ENCODE assay signal across 13 mouse cellular contexts in genomic region chr8:88793746-88794614, GRCm38 (mm10).
DNase-seq lines count a peak whose midpoint lies in the region; ATAC-seq and TF ChIP-seq lines count a peak whose summit lies in the region.
"Had no signal": no experiment of that assay in that cellular context is flagged by ENCODE, and none has a peak within 500 bp of the region (broad histone marks: within the 10 kb centered on the region; RNA-seq: fewer than 3 reads in every experiment).

No protein-coding gene starts in this region.

- no peak for TF ChIP-seq POLR2A in cerebellum, adult 2 months (IDR thresholded peaks at IDR 0.05; ENCODE audit: borderline replicate concordance, insufficient read depth, low read length)
- no peak for TF ChIP-seq POLR2A in lung, adult 2 months (IDR thresholded peaks at IDR 0.05; ENCODE audit: borderline replicate concordance, extremely low read depth, low read depth, low read length)

- no peak overlapping the region for H3K4me3 ChIP-seq in cerebellum, adult 2 months (replicated peaks; ENCODE audit: insufficient read depth, low read depth, low read length)
- no peak overlapping the region for H3K4me3 ChIP-seq in neural tube, embryonic 14.5 days (ENCODE audit: low read depth, low read length)
- H3K4me3 ChIP-seq in lung, adult 2 months (replicated peaks; ENCODE audit: extremely low read depth, low read depth, low read length), result no peak overlapping the region
- H3K4me3 ChIP-seq: kidney, embryonic 15.5 days; liver, embryonic 12.5 days had no signal

- peak overlapping the region; percentile 29; the same call in 1 of the 2 replicates for H3K4me2 ChIP-seq in neural tube, embryonic 14.5 days (ENCODE audit: low read depth, low read length)
- H3K4me2 ChIP-seq: kidney, embryonic 15.5 days; liver, embryonic 12.5 days had no signal

- peaks cover 3% of the 10 kb centered on the region; the same call in 1 of the 2 replicates for H3K4me1 ChIP-seq in cerebellum, adult 2 months (ENCODE audit: control insufficient read depth, insufficient read depth, low read length)
- H3K4me1 ChIP-seq in neural tube, embryonic 14.5 days (ENCODE audit: control insufficient read depth, insufficient read depth, low read length), result 0 out of 2 replicates have a peak, but pooled peaks cover 7% of the 10 kb centered on the region
- no peaks in the 10 kb centered on the region for H3K4me1 ChIP-seq in lung, adult 2 months (ENCODE audit: control insufficient read depth, insufficient read depth, low read length)
- H3K4me1 ChIP-seq: kidney, embryonic 15.5 days; liver, embryonic 12.5 days had no signal

- no peaks in the 10 kb centered on the region for H3K36me3 ChIP-seq in neural tube, embryonic 14.5 days (ENCODE audit: control insufficient read depth, insufficient read depth, low read length)
- H3K36me3 ChIP-seq: kidney, embryonic 15.5 days; liver, embryonic 12.5 days had no signal

- peak; percentile 34 to 39 for DNase-seq in cerebellum, postnatal 10 days
- no peak for DNase-seq in cerebellum, adult 2 months
- peak; percentile 35 for DNase-seq in testis, postnatal 10 days (ENCODE audit: low spot score)
- no peak for DNase-seq in testis, postnatal 14 days (ENCODE audit: low spot score)
- DNase-seq in embryo, embryonic 11 days, result no peak
- no peak for DNase-seq in lung, adult 2 months
- DNase-seq: heart, postnatal 36 days; layer of hippocampus, postnatal 36 days had no signal

- 33% methylated on average over 24 of the region's 24 CpGs for whole genome bisulfite sequencing in cerebellum, adult 2 months
- 53% methylated on average over 24 of the region's 24 CpGs for WGBS in neural tube, embryonic 14.5 days
- WGBS in lung, adult 2 months, result 85% methylated on average over 24 of the region's 24 CpGs

- no peaks in the 10 kb centered on the region for H3K27me3 ChIP-seq in cerebellum, adult 2 months (ENCODE audit: control insufficient read depth, insufficient read depth, low read length)
- H3K27me3 ChIP-seq in neural tube, embryonic 14.5 days (ENCODE audit: control insufficient read depth, insufficient read depth, low read length), result no peaks in the 10 kb centered on the region
- H3K27me3 ChIP-seq: kidney, embryonic 15.5 days; liver, embryonic 12.5 days had no signal

- no peaks in the 10 kb centered on the region for H3K9me3 ChIP-seq in neural tube, embryonic 14.5 days (ENCODE audit: control insufficient read depth, low read length)
- H3K9me3 ChIP-seq: kidney, embryonic 15.5 days; liver, embryonic 12.5 days had no signal

- no peak for TF ChIP-seq CTCF in cerebellum, adult 2 months (IDR thresholded peaks at IDR 0.05; ENCODE audit: borderline replicate concordance, insufficient read depth, low read depth, low read length)
- TF ChIP-seq CTCF in lung, adult 2 months (IDR thresholded peaks at IDR 0.05; ENCODE audit: insufficient read depth, low read length), result no peak

- peak; percentile 70 for ATAC-seq in neural tube, embryonic 14.5 days (ENCODE audit: low read depth)
- ATAC-seq in monocyte, adult 5-6 weeks (replicated peaks; ENCODE audit: insufficient number of reproducible peaks, low FRiP score, low TSS enrichment, poor library complexity, severe bottlenecking), result no peak
- ATAC-seq: liver, embryonic 12.5 days had no signal

- no peak overlapping the region for H3K27ac ChIP-seq in cerebellum, adult 2 months (ENCODE audit: insufficient read depth, low read length)
- no peak overlapping the region for H3K27ac ChIP-seq in neural tube, embryonic 14.5 days (ENCODE audit: low read depth, low read length)
- H3K27ac ChIP-seq: kidney, embryonic 15.5 days; liver, embryonic 12.5 days; macrophage had no signal

- H3K9ac ChIP-seq in neural tube, embryonic 14.5 days (replicated peaks; ENCODE audit: low read depth, low read length), result 0 out of 2 replicates have a peak overlapping the region, but pooled peaks have one; percentile 2
- H3K9ac ChIP-seq: kidney, embryonic 15.5 days; liver, embryonic 12.5 days had no signal

Comparison
In these comparisons a context has a peak if more than half of its experiments do, and no peak if none do; other contexts are left out.
1. DNase-seq: peak in cerebellum, postnatal 10 days (2 of 2) and testis, postnatal 10 days (single experiment); none in cerebellum, adult 2 months (0 of 2), testis, postnatal 14 days (single experiment), embryo, embryonic 11 days (single experiment) and lung, adult 2 months (single experiment).